Mouse (Mus musculus): ENCODE data around the gene Hexdc. TPM values are rescaled to one million over a fixed set of nuclear protein-coding genes. Genes with fewer than 3 reads are reported as not detected.
A peak's percentile ranks its signal among the peaks of the same experiment; 100 is the strongest.

The Hexdc gene
- total and polyA plus RNA-seq, 2 experiments: 6.1 to 11.6 TPM

DNA sequence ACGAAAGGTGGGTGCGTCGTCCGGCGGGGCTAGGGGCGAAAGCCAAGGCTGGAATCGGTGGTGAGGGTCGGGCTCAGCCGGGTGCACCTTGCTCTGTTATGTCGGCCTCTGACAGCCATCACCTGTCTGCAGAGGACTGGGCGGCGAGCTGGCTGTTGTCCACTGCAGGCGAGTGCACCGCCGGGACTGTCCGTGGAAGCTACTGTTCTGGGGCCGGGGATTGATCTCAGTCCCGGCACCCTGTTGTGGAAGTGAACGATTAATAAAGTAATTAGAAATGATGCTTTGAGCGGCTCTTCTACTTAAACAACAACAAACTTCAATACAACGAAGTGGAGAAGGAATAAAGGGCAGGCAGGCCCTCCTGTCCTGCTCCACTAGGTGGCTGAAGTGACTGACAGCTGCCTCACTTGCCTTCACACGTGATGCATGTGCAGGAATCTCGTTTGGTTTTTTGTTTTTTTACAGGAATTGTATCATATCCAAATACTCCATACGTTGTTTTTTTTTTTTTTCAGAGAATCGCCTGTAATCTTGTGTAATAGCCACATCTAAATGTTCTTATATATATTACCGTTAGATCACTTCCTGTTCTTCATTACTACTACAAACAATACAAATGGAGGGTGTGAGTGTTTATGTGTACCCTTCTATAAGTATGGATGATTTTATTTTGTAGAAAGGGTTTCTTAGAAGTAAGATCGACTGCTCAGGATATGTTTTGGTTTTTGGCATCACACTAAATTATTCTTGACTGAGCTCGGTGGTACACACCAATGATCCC, 33.3 kb downstream of the Hexdc start:
- peak; percentile 73 for DNase-seq (ENCODE audit: extremely low read depth, low read depth, low spot score)
- Histone ChIP-seq H3K36me3 (ENCODE audit: control insufficient read depth, insufficient read depth, low read length) (peaks cover 17% of the 10 kb centered on the region), H3K4me1 (ENCODE audit: control insufficient read depth, insufficient read depth, low read length) (peaks cover 2% of the 10 kb centered on the region; the same call in 1 of the 2 replicates), H3K9ac (ENCODE audit: low read depth, low read length) (peak overlapping the region; percentile 85), H3K4me3 (ENCODE audit: insufficient read depth, low read depth, low read length) (peak overlapping the region; percentile 74), H3K27me3 (ENCODE audit: control insufficient read depth, insufficient read depth, low read length) (no peaks in the 10 kb centered on the region), H3K79me2 (ENCODE audit: control insufficient read depth, insufficient read depth, low read length) (no peaks in the 10 kb centered on the region; the same call in 1 of the 2 replicates), H3K27ac (replicated peaks; ENCODE audit: insufficient read depth, low read depth, low read length) (peak overlapping the region; percentile 79)
- TF ChIP-seq CTCF (IDR thresholded peaks at IDR 0.05; ENCODE audit: low read depth, low read length) (peak; percentile 71), POLR2A (IDR thresholded peaks at IDR 0.05; ENCODE audit: extremely low read depth, insufficient read depth, low read length) (no peak)
- 3% methylated on average over 28 of the region's 28 CpGs for WGBS

DNA sequence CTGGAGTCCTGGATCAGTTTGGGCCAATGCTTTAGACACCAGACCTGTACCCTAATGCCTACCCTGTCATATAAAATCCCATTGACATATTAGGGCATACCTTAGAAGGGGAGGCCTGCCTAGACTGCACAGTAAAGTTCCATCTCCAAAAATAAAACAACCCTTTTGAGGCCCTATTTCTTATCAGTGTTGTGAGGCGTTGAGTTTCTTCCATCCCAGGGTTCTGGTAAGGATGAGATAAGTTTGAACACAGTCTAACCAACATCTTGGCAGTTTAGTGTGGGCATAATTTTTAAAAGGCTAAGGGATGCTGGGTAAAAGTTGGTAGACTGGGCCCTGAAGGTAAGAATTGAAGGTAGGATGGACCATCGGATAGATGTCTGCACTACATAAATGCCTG, 35.4 kb downstream of the Hexdc start:
- Histone ChIP-seq H3K27ac (replicated peaks; ENCODE audit: insufficient read depth, low read depth, low read length) (no peak overlapping the region), H3K79me2 (ENCODE audit: control insufficient read depth, insufficient read depth, low read length) (no peaks in the 10 kb centered on the region; the same call in 1 of the 2 replicates), H3K27me3 (ENCODE audit: control insufficient read depth, insufficient read depth, low read length) (no peaks in the 10 kb centered on the region), H3K4me3 (ENCODE audit: insufficient read depth, low read depth, low read length) (no peak overlapping the region), H3K9ac (ENCODE audit: low read depth, low read length) (no peak overlapping the region), H3K36me3 (ENCODE audit: control insufficient read depth, insufficient read depth, low read length) (peaks cover 34% of the 10 kb centered on the region), H3K4me1 (ENCODE audit: control insufficient read depth, insufficient read depth, low read length) (peaks cover 2% of the 10 kb centered on the region; the same call in 1 of the 2 replicates)
- DNase-seq (ENCODE audit: extremely low read depth, low read depth, low spot score): no peak
- TF ChIP-seq POLR2A (IDR thresholded peaks at IDR 0.05; ENCODE audit: extremely low read depth, insufficient read depth, low read length) (no peak), CTCF (IDR thresholded peaks at IDR 0.05; ENCODE audit: low read depth, low read length) (no peak)
- 91% methylated on average over 2 of the region's 2 CpGs for WGBS

DNA sequence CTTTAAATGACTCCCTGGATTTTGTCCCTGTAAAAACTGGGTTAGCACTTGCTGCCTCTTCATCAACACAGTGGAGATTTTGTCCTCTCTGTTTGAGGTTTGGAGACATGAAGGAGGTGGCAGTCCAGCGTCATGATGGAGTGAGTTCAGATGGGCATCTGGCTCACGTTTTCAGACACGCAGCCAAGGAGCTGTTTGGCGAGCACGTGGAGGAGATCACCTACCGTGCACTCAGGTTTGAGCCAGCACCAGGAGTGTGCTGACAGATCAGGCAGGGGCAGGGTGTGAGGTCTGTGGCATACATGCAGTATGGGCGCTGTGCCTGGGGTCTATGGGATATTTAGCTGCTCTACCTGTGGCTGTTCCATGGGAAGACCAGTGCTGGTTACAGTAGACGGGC, 46.0 kb downstream of the Hexdc start:
- Histone ChIP-seq H3K36me3 (ENCODE audit: control insufficient read depth, insufficient read depth, low read length) (peaks cover 83% of the 10 kb centered on the region), H3K79me2 (ENCODE audit: control insufficient read depth, insufficient read depth, low read length) (no peaks in the 10 kb centered on the region), H3K27ac (replicated peaks; ENCODE audit: insufficient read depth, low read depth, low read length) (no peak overlapping the region), H3K4me3 (ENCODE audit: insufficient read depth, low read depth, low read length) (no peak overlapping the region), H3K27me3 (ENCODE audit: control insufficient read depth, insufficient read depth, low read length) (no peaks in the 10 kb centered on the region), H3K4me1 (ENCODE audit: control insufficient read depth, insufficient read depth, low read length) (no peaks in the 10 kb centered on the region), H3K9ac (ENCODE audit: low read depth, low read length) (no peak overlapping the region)
- DNase-seq (ENCODE audit: extremely low read depth, low read depth, low spot score): peak; percentile 83
- TF ChIP-seq POLR2A (IDR thresholded peaks at IDR 0.05; ENCODE audit: extremely low read depth, insufficient read depth, low read length) (no peak), CTCF (IDR thresholded peaks at IDR 0.05; ENCODE audit: low read depth, low read length) (no peak)
- 52% methylated on average over 8 of the region's 8 CpGs for WGBS

DNA sequence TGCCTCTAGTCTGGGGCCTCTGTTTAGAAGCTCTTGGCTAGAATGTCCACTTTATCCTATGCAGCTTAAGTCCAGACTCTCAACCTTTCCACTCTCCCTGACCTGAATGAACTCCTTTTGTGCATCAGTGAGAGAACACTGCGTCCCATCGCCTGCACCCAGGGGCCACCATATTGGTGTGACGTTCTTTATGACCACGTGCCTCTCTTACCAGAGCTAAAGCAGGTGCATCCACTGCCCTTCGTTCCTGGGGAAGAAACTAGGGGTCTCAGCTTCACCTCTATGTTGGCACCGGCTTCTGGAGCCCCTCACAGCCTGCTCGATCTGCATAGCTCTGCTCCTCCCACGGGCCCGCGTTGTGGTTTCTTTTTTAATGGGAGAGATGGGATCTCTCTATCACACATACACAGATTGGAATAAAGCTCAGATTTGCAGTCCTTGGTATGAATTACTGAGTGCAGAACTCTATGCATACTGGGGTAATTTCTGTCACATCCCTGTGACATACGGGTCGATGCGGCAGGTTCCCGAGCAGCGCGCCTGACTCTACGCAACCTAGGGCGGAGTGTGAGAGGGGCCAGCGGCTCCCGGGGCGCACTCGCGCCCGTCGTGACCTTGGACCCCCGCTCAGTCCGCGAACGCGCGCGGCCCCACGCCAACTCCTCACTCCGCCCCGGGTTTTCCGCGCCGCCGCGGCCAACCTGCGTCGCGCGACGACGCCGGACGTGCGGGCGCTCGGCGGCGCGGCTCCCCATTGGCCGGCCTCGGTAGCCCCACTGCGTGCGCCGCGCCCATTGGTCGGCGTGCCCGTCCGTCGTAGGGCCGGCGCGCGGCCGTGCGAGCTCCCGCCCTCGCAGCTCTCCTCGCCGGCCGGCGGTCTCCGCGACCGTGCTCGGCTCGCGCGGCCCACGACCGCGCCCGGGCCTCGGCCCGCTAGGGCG, 55.2 kb downstream of the Hexdc start, which contains the start of gene Foxk2:
Gene Foxk2, plus strand, starts transcription at position 831 of the 941 bp plus-strand sequence.
- WGBS: under 1% methylated on average over 74 of the region's 91 CpGs
- TF ChIP-seq CTCF (IDR thresholded peaks at IDR 0.05; ENCODE audit: low read depth, low read length) (no peak), POLR2A (IDR thresholded peaks at IDR 0.05; ENCODE audit: extremely low read depth, insufficient read depth, low read length) (0 out of 2 replicates have a peak, but pooled peaks have one; percentile 15)
- peak; percentile 56 for DNase-seq (ENCODE audit: extremely low read depth, low read depth, low spot score)
- no peaks in the 10 kb centered on the region for H3K27me3 ChIP-seq (ENCODE audit: control insufficient read depth, insufficient read depth, low read length)
- peaks cover 25% of the 10 kb centered on the region for H3K79me2 ChIP-seq (ENCODE audit: control insufficient read depth, insufficient read depth, low read length)
- H3K9ac ChIP-seq (ENCODE audit: low read depth, low read length): peak within 1 kb of the TSS; percentile 96
- peak within 1 kb of the TSS; percentile 96 for H3K4me3 ChIP-seq (ENCODE audit: insufficient read depth, low read depth, low read length)
- H3K36me3 ChIP-seq (ENCODE audit: control insufficient read depth, insufficient read depth, low read length): peaks cover 11% of the 10 kb centered on the region
- peak within 1 kb of the TSS; percentile 84 for H3K27ac ChIP-seq (replicated peaks; ENCODE audit: insufficient read depth, low read depth, low read length)
- H3K4me1 ChIP-seq (ENCODE audit: control insufficient read depth, insufficient read depth, low read length): peaks cover 9% of the 10 kb centered on the region

DNA sequence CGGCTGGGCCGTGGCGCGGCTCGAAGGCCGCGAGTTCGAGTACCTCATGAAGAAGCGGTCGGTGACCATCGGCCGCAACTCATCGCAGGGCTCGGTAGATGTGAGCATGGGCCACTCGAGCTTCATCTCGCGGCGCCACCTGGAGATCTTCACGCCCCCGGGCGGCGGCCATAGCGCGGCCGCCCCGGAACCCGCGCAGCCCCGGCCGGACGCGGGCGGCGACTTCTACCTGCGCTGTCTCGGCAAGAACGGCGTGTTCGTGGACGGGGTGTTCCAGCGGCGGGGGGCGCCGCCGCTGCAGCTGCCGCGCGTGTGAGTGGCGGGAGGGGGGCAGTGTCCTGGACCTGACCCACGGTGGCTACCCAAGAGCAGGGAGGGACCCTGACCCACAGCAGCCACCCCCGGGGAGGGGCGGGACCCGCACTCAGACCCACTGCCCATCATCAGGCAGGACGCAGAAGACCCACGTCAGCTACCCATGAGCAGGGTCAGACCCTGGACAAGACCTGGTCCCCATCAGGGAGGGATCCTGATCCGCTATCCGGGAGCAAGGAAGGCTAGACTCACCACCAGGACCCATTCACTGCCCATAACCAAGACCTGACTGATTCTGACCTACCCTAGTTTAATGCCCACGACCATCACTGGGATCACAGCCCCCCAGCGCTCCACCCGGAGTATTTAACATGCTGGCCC, 56.1 kb downstream of the Hexdc start:
- H3K4me1 ChIP-seq (ENCODE audit: control insufficient read depth, insufficient read depth, low read length): peaks cover 9% of the 10 kb centered on the region
- no peak for TF ChIP-seq CTCF (IDR thresholded peaks at IDR 0.05; ENCODE audit: low read depth, low read length)
- no peak for TF ChIP-seq POLR2A (IDR thresholded peaks at IDR 0.05; ENCODE audit: extremely low read depth, insufficient read depth, low read length)
- peak overlapping the region; percentile 67 for H3K27ac ChIP-seq (replicated peaks; ENCODE audit: insufficient read depth, low read depth, low read length)
- H3K4me3 ChIP-seq (ENCODE audit: insufficient read depth, low read depth, low read length): peak overlapping the region; percentile 96
- H3K79me2 ChIP-seq (ENCODE audit: control insufficient read depth, insufficient read depth, low read length): peaks cover 25% of the 10 kb centered on the region
- WGBS: under 1% methylated on average over 59 of the region's 60 CpGs
- H3K9ac ChIP-seq (ENCODE audit: low read depth, low read length): peak overlapping the region; percentile 96
- H3K27me3 ChIP-seq (ENCODE audit: control insufficient read depth, insufficient read depth, low read length): no peaks in the 10 kb centered on the region
- no peak for DNase-seq (ENCODE audit: extremely low read depth, low read depth, low spot score)
- H3K36me3 ChIP-seq (ENCODE audit: control insufficient read depth, insufficient read depth, low read length): peaks cover 5% of the 10 kb centered on the region

All from liver, adult 2 months (tissue).